16 mouse cellular contexts compared by ENCODE assay signal in the genomic region with DNA sequence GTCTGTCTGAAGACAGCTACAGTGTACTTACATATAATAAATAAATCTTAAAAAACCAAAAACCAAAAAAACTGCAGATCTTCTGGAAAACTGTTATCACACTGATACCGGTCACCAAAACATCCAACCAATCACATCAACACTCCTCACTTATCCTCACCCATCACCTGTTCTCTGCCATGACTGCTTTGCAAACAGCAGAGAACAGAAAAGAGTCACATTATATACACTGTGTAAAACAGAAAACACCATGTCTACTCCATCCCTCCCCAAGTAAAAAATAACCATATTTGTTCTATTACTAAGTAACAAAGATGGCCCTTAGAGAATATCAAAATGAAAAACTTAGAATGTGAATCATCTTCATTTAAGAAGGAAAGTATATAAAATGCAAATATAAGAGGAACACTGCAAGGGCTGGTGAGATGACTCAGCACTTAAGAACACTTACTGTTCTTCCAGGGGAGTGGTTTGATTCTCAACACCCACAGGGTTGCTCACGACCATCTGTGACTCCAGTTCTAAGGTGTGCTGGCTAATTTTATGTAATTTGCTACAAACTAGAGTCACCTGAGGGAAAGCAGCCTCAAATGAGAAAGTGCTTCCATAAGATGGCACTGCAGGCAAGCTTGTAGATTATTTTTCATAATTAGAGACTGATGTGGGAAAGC.
A peak's percentile ranks its signal among the peaks of the same experiment; 100 is the strongest.
DNase-seq lines count a peak whose midpoint lies in the region; ATAC-seq lines count a peak whose summit lies in the region.
"Had no signal": no experiment of that assay in that cellular context is flagged by ENCODE, and none has a peak within 500 bp of the region (broad histone marks: within the 10 kb centered on the region; RNA-seq: fewer than 3 reads in every experiment).

No protein-coding gene starts in this region.

- peak; percentile 58; the same call in 1 of the 2 replicates for ATAC-seq in liver, embryonic 13.5 days (ENCODE audit: low read depth)
- no peak for ATAC-seq in liver, embryonic 11.5 days (replicated peaks; ENCODE audit: low FRiP score)
- no peak for ATAC-seq in heart, embryonic 12.5 days (ENCODE audit: insufficient number of reproducible peaks, low FRiP score)
- ATAC-seq: hindbrain, embryonic 16.5 days; liver, embryonic 12.5 days had no signal

- no peaks in the 10 kb centered on the region for H3K27me3 ChIP-seq in liver, embryonic 13.5 days
- H3K27me3 ChIP-seq in liver, embryonic 11.5 days (replicated peaks; ENCODE audit: control insufficient read depth, insufficient read depth, low read length), result no peaks in the 10 kb centered on the region
- no peaks in the 10 kb centered on the region for H3K27me3 ChIP-seq in heart, embryonic 12.5 days (replicated peaks)
- H3K27me3 ChIP-seq: liver, embryonic 12.5 days had no signal

- peak; percentile 31 to 40 for DNase-seq in frontal cortex, postnatal 36 days (ENCODE audit: low spot score in 2 of 2)
- DNase-seq in frontal cortex, postnatal 14 days (ENCODE audit: low spot score in 2 of 2), result no peak
- no peak for DNase-seq in liver, embryonic 13.5 days
- no peak for DNase-seq in liver, embryonic 11.5 days (ENCODE audit: low spot score)
- DNase-seq in c-Kit-positive CD71-positive TER-119-positive erythroid progenitor cells, embryonic 14.5 days (ENCODE audit: low spot score), result peak; percentile 13
- peak; percentile 32 to 54 for DNase-seq in right cerebral cortex, postnatal 36 days (ENCODE audit: low spot score in 2 of 2)
- DNase-seq in adrenal gland, adult 2 months, result no peak
- DNase-seq: cerebellum, adult 8-10 months; heart, postnatal 14 days; kidney, adult 18-20 months; lung, postnatal 14 days; thymus, postnatal 36 days had no signal

- no peaks in the 10 kb centered on the region for H3K36me3 ChIP-seq in liver, embryonic 13.5 days
- H3K36me3 ChIP-seq in liver, embryonic 11.5 days (ENCODE audit: control insufficient read depth, insufficient read depth, low read length), result no peaks in the 10 kb centered on the region
- H3K36me3 ChIP-seq in heart, embryonic 12.5 days, result peaks cover 32% of the 10 kb centered on the region

- H3K27ac ChIP-seq in liver, embryonic 13.5 days, result no peak overlapping the region
- no peak overlapping the region for H3K27ac ChIP-seq in liver, embryonic 11.5 days (ENCODE audit: low read depth, low read length)
- no peak overlapping the region for H3K27ac ChIP-seq in heart, embryonic 12.5 days (ENCODE audit: poor library complexity, severe bottlenecking)
- H3K27ac ChIP-seq: liver, embryonic 12.5 days had no signal

- H3K4me1 ChIP-seq in liver, embryonic 13.5 days (replicated peaks), result peaks cover 16% of the 10 kb centered on the region
- H3K4me1 ChIP-seq in liver, embryonic 11.5 days (replicated peaks; ENCODE audit: control insufficient read depth, insufficient read depth, low read length), result no peaks in the 10 kb centered on the region
- H3K4me1 ChIP-seq in heart, embryonic 12.5 days (replicated peaks), result no peaks in the 10 kb centered on the region

- 39% methylated on average over 2 of the region's 2 CpGs for WGBS in liver, embryonic 13.5 days (ENCODE audit: insufficient replicate concordance)
- 68% methylated on average over 2 of the region's 2 CpGs for WGBS in liver, embryonic 11.5 days
- 81% methylated on average over 2 of the region's 2 CpGs for WGBS in heart, embryonic 12.5 days

- no peak overlapping the region for H3K4me2 ChIP-seq in liver, embryonic 13.5 days
- no peak overlapping the region for H3K4me2 ChIP-seq in liver, embryonic 11.5 days
- no peak overlapping the region for H3K4me2 ChIP-seq in heart, embryonic 12.5 days
- H3K4me2 ChIP-seq: liver, embryonic 12.5 days; midbrain, embryonic 11.5 days had no signal

- no peak overlapping the region for H3K9ac ChIP-seq in liver, embryonic 13.5 days
- H3K9ac ChIP-seq in liver, embryonic 11.5 days (ENCODE audit: low read depth, low read length), result no peak overlapping the region
- no peak overlapping the region for H3K9ac ChIP-seq in heart, embryonic 12.5 days
- H3K9ac ChIP-seq: liver, embryonic 12.5 days had no signal

- H3K9me3 ChIP-seq in liver, embryonic 13.5 days (replicated peaks), result no peaks in the 10 kb centered on the region
- no peaks in the 10 kb centered on the region for H3K9me3 ChIP-seq in liver, embryonic 11.5 days (ENCODE audit: control insufficient read depth, low read length)
- H3K9me3 ChIP-seq in heart, embryonic 12.5 days (replicated peaks), result no peaks in the 10 kb centered on the region
- H3K9me3 ChIP-seq: liver, embryonic 12.5 days had no signal

- no peak overlapping the region for H3K4me3 ChIP-seq in liver, embryonic 13.5 days (replicated peaks)
- no peak overlapping the region for H3K4me3 ChIP-seq in liver, embryonic 11.5 days (ENCODE audit: low read depth, low read length)
- H3K4me3 ChIP-seq in heart, embryonic 12.5 days, result no peak overlapping the region
- H3K4me3 ChIP-seq: liver, embryonic 12.5 days had no signal

Comparison
In these comparisons a context has a peak if more than half of its experiments do, and no peak if none do; other contexts are left out.
1. DNase-seq: peak in frontal cortex, postnatal 36 days (2 of 2), c-Kit-positive CD71-positive TER-119-positive erythroid progenitor cells, embryonic 14.5 days (single experiment) and right cerebral cortex, postnatal 36 days (2 of 2); none in frontal cortex, postnatal 14 days (0 of 2), liver, embryonic 13.5 days (single experiment), liver, embryonic 11.5 days (single experiment) and adrenal gland, adult 2 months (single experiment).